Mouse (Mus musculus) MN1 (cell line): Measurements from ENCODE around the gene Prpf8.

ENCODE experiments used
- DNase-seq: peaks from one replicate; pipeline ENCODE4 v3.0.0-alpha.2; 2016; ENCODE audit warnings: low spot score

Prpf8 gene

GRCm38 (mm10) chr11:75508162-75508561 lies 21.5 kb downstream of the Prpf8 start:
- no peak for DNase-seq

- no peak for DNase-seq
These were observed 22.3 kb downstream of the Prpf8 start for GRCm38 (mm10) chr11:75508904-75509303.

- DNase-seq = peak; percentile 71
These were observed 23.4 kb downstream of the Prpf8 start, which contains the start of gene Rilp for GRCm38 (mm10) chr11:75509741-75510626. Rilp (plus strand) TSS chr11:75510094.

- DNase-seq = peak; percentile 85
These were observed 24.0 kb downstream of the Prpf8 start for GRCm38 (mm10) chr11:75510627-75510993.

GRCm38 (mm10) chr11:75511213-75511612 lies 24.6 kb downstream of the Prpf8 start:
- DNase-seq = peak; percentile 23

GRCm38 (mm10) chr11:75512301-75513018 lies 25.8 kb downstream of the Prpf8 start:
- no peak for DNase-seq

- no peak for DNase-seq
These were observed 26.7 kb downstream of the Prpf8 start, which contains the start of gene Scarf1 for GRCm38 (mm10) chr11:75513336-75513735. Scarf1 (plus strand) TSS chr11:75513540.

GRCm38 (mm10) chr11:75515186-75515585 lies 28.6 kb downstream of the Prpf8 start:
- no peak for DNase-seq

GRCm38 (mm10) chr11:75519834-75520633 lies 33.4 kb downstream of the Prpf8 start:
- DNase-seq = no peak

GRCm38 (mm10) chr11:75521609-75522008 lies 35.0 kb downstream of the Prpf8 start:
- no peak for DNase-seq

- no peak for DNase-seq
These were observed 36.2 kb downstream of the Prpf8 start for GRCm38 (mm10) chr11:75522793-75523192.

GRCm38 (mm10) chr11:75525531-75526125 lies 39.0 kb downstream of the Prpf8 start:
- no peak for DNase-seq

- DNase-seq = no peak
These were observed 40.3 kb downstream of the Prpf8 start for GRCm38 (mm10) chr11:75526943-75527342.

GRCm38 (mm10) chr11:75529771-75530170 lies 43.2 kb downstream of the Prpf8 start:
- no peak for DNase-seq

- DNase-seq = peak; percentile 91
These were observed 43.7 kb downstream of the Prpf8 start for GRCm38 (mm10) chr11:75530325-75530724.

- peak; percentile 23 for DNase-seq
These were observed 44.3 kb downstream of the Prpf8 start for GRCm38 (mm10) chr11:75530845-75531373.

- peak; percentile 94 for DNase-seq
These were observed 45.0 kb downstream of the Prpf8 start, which contains the start of gene Slc43a2 for GRCm38 (mm10) chr11:75531469-75532242. Slc43a2 (plus strand) TSS chr11:75531694.

- no peak for DNase-seq
These were observed 46.0 kb downstream of the Prpf8 start for GRCm38 (mm10) chr11:75532340-75533277.

GRCm38 (mm10) chr11:75533314-75534015 lies 46.8 kb downstream of the Prpf8 start:
- DNase-seq = no peak
